7 mouse cellular contexts compared by ENCODE assay signal in genomic region chr4:56643999-56644962, GRCm38 (mm10).
A peak's percentile ranks its signal among the peaks of the same experiment; 100 is the strongest.
DNase-seq lines count a peak whose midpoint lies in the region; ATAC-seq and TF ChIP-seq lines count a peak whose summit lies in the region.

No protein-coding gene starts in this region.

- no peak overlapping the region for H3K9ac ChIP-seq in kidney, embryonic 15.5 days
- H3K9ac ChIP-seq in lung, postnatal 0 days (replicated peaks; ENCODE audit: low read depth), result no peak overlapping the region

- peaks cover 21% of the 10 kb centered on the region for H3K4me1 ChIP-seq in kidney, embryonic 15.5 days
- peaks cover 6% of the 10 kb centered on the region; the same call in 1 of the 2 replicates for H3K4me1 ChIP-seq in lung, postnatal 0 days (ENCODE audit: insufficient read depth, low read depth, low read length)

- H3K4me3 ChIP-seq in kidney, embryonic 15.5 days (replicated peaks), result 0 out of 2 replicates have a peak overlapping the region, but pooled peaks have one; percentile 4
- H3K4me3 ChIP-seq in lung, postnatal 0 days (ENCODE audit: low read depth, low read length), result no peak overlapping the region

- 22% methylated on average over 20 of the region's 20 CpGs for WGBS in kidney, embryonic 15.5 days
- WGBS in lung, postnatal 0 days, result 27% methylated on average over 20 of the region's 20 CpGs

- no peak for TF ChIP-seq EP300 in lung, postnatal 0 days (IDR thresholded peaks at IDR 0.05)

- DNase-seq in R1 (ENCODE audit: low read depth, low spot score), result peak; percentile 43
- DNase-seq in brain, embryonic 18.5 days (ENCODE audit: low read depth, low spot score), result peak; percentile 56
- DNase-seq in heart, adult 18-20 months, result peak; percentile 11 to 22
- peak; percentile 80 for DNase-seq in lung, postnatal 0 days (ENCODE audit: low spot score)
- DNase-seq in skeletal muscle tissue, adult 2 months (ENCODE audit: low read depth, low spot score), result peak; percentile 76
- DNase-seq in spleen, postnatal 36 days (ENCODE audit: low spot score in 2 of 2), result no peak

- ATAC-seq in kidney, embryonic 15.5 days (replicated peaks; ENCODE audit: low FRiP score), result peak; percentile 84
- peak; percentile 82 for ATAC-seq in lung, postnatal 0 days

- H3K9me3 ChIP-seq in kidney, embryonic 15.5 days (replicated peaks), result no peaks in the 10 kb centered on the region
- no peaks in the 10 kb centered on the region for H3K9me3 ChIP-seq in lung, postnatal 0 days (ENCODE audit: low read length)

- peak overlapping the region; percentile 45 for H3K27ac ChIP-seq in kidney, embryonic 15.5 days
- H3K27ac ChIP-seq in lung, postnatal 0 days (ENCODE audit: low read length), result no peak overlapping the region

- H3K36me3 ChIP-seq in kidney, embryonic 15.5 days, result no peaks in the 10 kb centered on the region
- H3K36me3 ChIP-seq in lung, postnatal 0 days (ENCODE audit: insufficient read depth, low read length), result no peaks in the 10 kb centered on the region

- no peaks in the 10 kb centered on the region for H3K27me3 ChIP-seq in kidney, embryonic 15.5 days
- no peaks in the 10 kb centered on the region for H3K27me3 ChIP-seq in lung, postnatal 0 days (replicated peaks; ENCODE audit: insufficient read depth, low read length)

- peak overlapping the region; percentile 46 for H3K4me2 ChIP-seq in kidney, embryonic 15.5 days
- no peak overlapping the region for H3K4me2 ChIP-seq in lung, postnatal 0 days (replicated peaks; ENCODE audit: low read depth, low read length)

- no peak for TF ChIP-seq CTCF in lung, postnatal 0 days (IDR thresholded peaks at IDR 0.05)

Comparison
In these comparisons a context has a peak if more than half of its experiments do, and no peak if none do; other contexts are left out.
1. DNase-seq: peak in R1 (single experiment), brain, embryonic 18.5 days (single experiment), heart, adult 18-20 months (2 of 2), lung, postnatal 0 days (single experiment) and skeletal muscle tissue, adult 2 months (single experiment); none in spleen, postnatal 36 days (0 of 2).